Mouse (Mus musculus) layer of hippocampus, postnatal 10 days (tissue): ENCODE data around the gene C330007P06Rik. TPM values are rescaled to one million over a fixed set of nuclear protein-coding genes. Genes with fewer than 3 reads are reported as not detected.
"Not testable (repeated sequence)": the region's sequence is repeated elsewhere in the genome, so short reads cannot be mapped to it uniquely, and the experiment has no call there.

ENCODE experiments used
- DNase-seq, 2 experiments: peaks; one replicate each; pipeline ENCODE4 v3.0.0; 2021; ENCODE audit warnings: low spot score in 2 of 2
- total RNA-seq, 2 experiments: library from RNA; stranded (reverse); gene quantifications; 2 replicates each; pipeline ENCODE4 v1.2.3; 2021

Gene C330007P06Rik
- total RNA-seq, 2 experiments from 2014 or later: 31.5 to 32.3 TPM

DNA sequence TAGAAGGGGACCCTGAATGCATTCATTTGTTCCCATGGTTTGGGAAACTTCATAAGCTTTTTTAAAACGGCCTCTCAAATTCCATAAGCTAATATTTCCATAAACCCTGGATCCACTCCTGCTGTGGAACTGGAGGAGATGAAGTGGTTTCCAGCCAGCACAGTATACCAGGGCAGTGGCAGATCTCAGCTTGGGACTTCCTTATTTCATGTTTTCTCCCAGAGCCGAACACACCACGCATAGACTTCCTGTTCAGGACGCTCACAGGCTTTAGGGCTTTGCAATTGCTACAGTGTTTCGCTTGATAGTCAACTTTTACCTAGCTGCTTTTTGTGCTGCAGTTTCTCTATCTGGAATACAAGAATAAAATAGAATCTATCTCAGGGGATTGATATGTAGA, 70.7 kb downstream of the C330007P06Rik start:
- DNase-seq: no peak

DNA sequence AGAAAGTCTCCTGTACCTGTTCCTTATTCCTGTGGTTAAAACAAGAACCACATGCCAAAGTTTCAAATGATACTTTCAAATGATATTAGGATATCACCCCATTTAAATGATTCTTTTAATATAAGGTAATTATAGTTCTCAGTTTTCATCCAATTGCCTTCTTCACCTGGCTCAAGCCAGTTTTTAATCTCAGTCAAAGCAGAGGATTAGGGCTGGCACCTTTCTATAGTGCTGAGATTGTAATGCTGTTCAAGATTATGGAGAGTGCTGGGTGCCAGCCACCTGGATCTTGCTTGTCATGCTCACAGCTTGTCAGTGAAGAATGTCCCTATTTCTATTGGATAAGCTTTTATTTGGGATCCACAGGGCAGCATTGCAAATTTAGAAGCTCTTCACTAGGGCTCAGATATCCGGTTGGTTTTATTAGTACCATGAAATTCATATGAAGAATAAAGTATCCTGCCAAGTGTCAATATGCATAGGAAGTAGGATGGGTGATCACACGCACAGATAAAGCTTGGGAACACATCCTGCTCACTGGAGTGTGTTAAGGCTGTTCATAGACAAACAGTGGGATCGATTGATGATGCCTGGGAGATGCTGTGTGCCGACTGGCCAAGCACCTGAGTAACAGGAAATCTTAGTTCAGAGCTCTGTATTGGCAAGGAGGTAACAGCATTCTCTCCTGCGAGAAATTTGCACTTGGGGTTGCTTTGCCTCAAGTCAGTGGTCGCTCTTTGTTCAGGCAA, 74.6 kb downstream of the C330007P06Rik start:
- no peak for DNase-seq

DNA sequence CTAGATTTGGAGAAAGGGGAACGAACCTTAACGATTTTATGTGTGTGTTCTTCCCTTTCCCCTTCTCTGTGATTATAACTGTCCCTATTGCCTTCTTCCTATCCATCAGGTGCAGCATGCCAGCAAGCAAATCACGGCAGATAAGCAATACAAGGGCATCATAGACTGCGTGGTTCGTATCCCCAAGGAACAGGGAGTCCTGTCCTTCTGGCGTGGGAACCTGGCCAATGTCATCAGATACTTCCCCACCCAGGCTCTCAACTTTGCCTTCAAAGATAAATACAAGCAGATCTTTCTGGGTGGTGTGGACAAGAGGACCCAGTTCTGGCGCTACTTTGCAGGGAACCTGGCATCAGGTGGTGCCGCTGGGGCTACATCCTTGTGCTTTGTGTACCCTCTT, 77.2 kb downstream of the C330007P06Rik start:
- DNase-seq: not testable (repeated sequence)

DNA sequence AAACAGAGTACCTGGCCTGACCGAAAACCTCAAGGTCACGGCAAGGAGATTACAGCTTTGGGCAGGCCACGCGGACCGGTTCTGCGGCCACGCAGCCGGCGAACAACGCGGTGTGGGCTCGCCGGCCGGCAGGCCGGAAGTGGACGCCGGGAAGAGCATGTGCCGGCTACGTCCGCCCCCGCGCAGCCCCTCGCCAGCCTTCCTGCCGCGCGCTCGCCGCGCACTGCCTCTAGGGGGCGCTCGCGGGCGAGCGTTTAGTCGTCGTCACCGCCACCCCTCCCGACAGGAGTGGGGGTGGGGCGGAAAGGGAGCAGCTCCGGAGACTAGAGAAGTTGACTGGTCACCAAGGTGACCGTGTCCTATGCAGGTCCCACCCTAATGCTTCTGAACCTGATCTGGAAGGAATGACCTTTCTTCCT, 77.7 kb downstream of the C330007P06Rik start:
- DNase-seq: peak; percentile 78 to 89

DNA sequence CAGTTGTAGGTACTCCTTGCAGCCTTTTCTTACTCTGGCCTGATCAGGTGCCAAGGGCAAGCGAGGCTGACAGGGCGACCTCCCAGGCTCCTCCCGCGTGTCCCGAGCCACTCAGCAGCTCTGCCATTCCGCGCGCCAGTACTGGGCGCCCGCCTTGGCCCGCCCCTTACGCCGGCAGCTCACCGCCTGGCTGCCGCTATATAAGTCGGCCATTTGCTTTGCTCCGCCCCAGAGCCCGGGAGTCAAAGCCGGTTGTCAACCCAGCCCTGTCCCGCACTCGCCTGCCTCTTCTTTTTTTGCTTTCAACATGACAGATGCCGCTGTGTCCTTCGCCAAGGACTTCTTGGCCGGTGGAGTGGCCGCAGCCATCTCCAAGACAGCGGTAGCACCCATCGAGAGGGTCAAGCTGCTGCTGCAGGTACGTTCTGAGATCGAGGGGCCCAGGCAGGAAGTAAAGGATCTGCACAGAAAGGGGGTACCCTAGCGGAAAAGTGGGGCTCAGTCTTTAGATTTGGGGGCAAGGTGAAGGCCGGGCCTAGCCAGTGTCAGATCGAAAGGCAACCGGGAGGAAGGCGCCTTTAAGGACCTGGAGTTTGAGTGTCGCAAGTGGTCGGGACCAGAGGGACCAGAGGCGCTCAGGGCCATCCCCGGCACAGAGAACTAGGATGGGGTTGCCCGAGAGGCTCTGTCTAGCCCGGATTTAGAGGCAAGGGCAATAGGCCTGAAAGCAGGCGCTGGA, 78.3 kb downstream of the C330007P06Rik start, which contains the start of gene Slc25a5:
Slc25a5 (plus strand) TSS at position 228 of the 739 bp plus-strand sequence.
- peak; percentile 71 to 81 for DNase-seq

DNA sequence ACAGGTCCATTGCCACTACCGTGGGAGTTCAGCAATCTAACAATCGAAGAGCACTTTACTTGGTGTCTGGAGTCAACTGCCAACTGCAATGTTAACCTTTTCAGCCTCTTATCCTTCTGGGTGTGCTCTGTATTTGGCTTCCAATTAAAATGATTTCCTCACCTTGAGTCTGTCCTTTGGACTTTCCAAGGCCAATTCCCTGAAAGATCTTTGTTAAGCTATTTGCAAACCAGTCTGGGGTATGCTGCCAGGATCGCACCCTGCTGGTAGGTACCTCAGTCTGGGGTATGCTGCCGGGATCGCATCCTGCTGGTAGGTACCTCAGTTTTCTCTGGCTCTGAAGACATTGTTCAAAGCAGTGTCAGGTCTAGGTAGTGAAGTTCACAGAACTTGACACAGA, 79.3 kb downstream of the C330007P06Rik start:
- DNase-seq: no peak

DNA sequence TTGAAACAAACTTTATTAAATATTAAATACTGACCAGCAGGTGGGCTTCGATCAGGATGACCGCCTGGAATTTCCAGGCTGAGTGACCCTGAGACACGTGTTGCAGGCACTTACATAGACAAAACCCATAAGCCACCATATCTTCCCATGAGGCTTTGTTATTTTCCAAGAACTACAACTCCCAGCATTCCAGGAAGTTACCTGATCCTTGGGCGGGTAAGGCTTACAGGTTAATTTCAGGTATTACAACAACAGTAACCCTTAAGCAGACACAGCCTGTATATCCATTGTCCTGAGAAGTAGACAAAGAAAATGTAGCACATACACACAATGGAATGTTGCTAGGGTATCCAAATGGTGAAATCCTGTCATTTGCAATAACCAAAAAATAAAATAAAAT, 84.6 kb downstream of the C330007P06Rik start:
- DNase-seq: no peak

DNA sequence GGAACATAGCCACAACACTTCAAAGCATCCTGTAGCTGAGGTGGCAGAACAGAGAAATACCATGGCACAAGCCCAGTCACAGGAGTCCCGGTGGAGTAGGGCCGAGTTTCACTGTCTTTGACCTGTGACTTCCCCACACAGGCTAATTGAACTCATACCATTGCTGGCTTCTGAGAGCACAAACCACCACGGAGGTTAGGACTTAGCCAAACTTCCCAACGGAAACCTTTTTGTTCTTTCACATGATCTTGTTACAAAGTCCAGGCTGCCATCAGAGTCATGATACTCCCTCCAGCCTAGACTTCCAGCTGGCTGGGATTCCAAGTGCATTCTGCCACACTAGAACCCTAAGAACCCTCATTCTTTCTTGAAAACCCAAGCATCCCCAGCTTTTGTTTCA, 96.2 kb downstream of the C330007P06Rik start:
- DNase-seq: no peak

DNA sequence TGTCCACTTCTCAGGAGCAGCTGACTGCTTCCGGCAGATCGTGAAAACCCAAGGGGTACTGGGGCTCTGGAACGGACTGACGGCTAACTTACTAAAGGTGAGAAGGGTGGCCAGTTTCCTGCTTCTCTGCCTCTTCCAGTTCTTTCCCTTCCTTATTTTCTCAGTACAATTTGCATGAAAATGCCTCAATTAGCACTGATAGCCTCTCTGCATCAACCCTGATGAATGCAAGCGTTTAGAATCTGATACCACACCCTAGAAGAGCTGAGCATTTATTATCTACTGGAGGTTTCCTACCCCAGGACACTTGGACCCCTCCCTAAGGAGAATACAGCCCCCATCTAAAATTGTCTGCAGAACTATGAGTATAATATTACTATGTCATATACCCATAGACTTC, 98.4 kb downstream of the C330007P06Rik start:
- no peak for DNase-seq

Other genes starting within 250 kb of the C330007P06Rik start
- gene Akap17b, start 228.7 kb downstream of the C330007P06Rik start, total RNA-seq: 1 to 10 TPM; 9.0 to 9.8 TPM
- under 1 TPM; 0.40 to 0.64 TPM for gene Slc25a43, start 130.5 kb downstream of the C330007P06Rik start, total RNA-seq
- 100 to 1,000 TPM; 343 to 357 TPM for gene Slc25a5, start 78.5 kb downstream of the C330007P06Rik start, total RNA-seq
- gene Ube2a, start 211 bp downstream of the C330007P06Rik start, total RNA-seq: 10 to 100 TPM; 56.7 to 60.6 TPM
- gene Nkrf, start 28.8 kb upstream of the C330007P06Rik start, total RNA-seq: 10 to 100 TPM; 28.3 to 31.2 TPM
- 10 to 100 TPM; 62.0 to 64.6 TPM for gene Sept6, start 117.7 kb upstream of the C330007P06Rik start, total RNA-seq
- gene Sowahd, start 174.7 kb upstream of the C330007P06Rik start, total RNA-seq: not detected
- gene Rpl39, start 211.3 kb upstream of the C330007P06Rik start, total RNA-seq: 100 to 1,000 TPM; 418 to 424 TPM
- 10 to 100 TPM; 20.7 to 21.6 TPM for gene Upf3b, start 236.2 kb upstream of the C330007P06Rik start, total RNA-seq